Mouse (Mus musculus) frontal cortex, adult 2 months (tissue): Measurements from ENCODE around the gene Fbxo21. TPM values are rescaled to one million over a fixed set of nuclear protein-coding genes. Genes with fewer than 3 reads are reported as not detected.

Experiments used
- DNase-seq, 2 experiments: peaks; one replicate each; pipeline ENCODE4 v3.0.0; 2022; ENCODE audit warnings: low spot score in 1 of 2; ENCODE audit errors: extremely low spot score in 1 of 2
- polyA plus RNA-seq: library from polyadenylated mRNA; depleted of rRNA; stranded (reverse); fragments of >200 nt; gene quantifications from 2 replicates; pipeline ENCODE4 v1.2.3, GENCODE M21; 2012; rRNA removed

The Fbxo21 gene
- polyA plus RNA-seq, 1 experiment, result 105 TPM

- no peak for DNase-seq
Observed at GRCm38 (mm10) chr5:118039241-118039668, 62.7 kb downstream of the Fbxo21 start.

- no peak for DNase-seq
Observed at GRCm38 (mm10) chr5:118042599-118042998, 66.1 kb downstream of the Fbxo21 start.

- no peak for DNase-seq
Observed at GRCm38 (mm10) chr5:118043761-118044160, 67.2 kb downstream of the Fbxo21 start.

- no peak for DNase-seq
Observed at GRCm38 (mm10) chr5:118044907-118045306, 68.4 kb downstream of the Fbxo21 start.

- no peak for DNase-seq
Observed at GRCm38 (mm10) chr5:118045385-118045784, 68.9 kb downstream of the Fbxo21 start.

GRCm38 (mm10) chr5:118047091-118047757, 70.7 kb downstream of the Fbxo21 start:
- no peak for DNase-seq

- no peak for DNase-seq
Observed at GRCm38 (mm10) chr5:118048412-118048811, 71.9 kb downstream of the Fbxo21 start.

GRCm38 (mm10) chr5:118048928-118049327, 72.4 kb downstream of the Fbxo21 start:
- DNase-seq, result no peak

GRCm38 (mm10) chr5:118050743-118051142, 74.2 kb downstream of the Fbxo21 start:
- DNase-seq, result no peak

GRCm38 (mm10) chr5:118051981-118052662, 75.6 kb downstream of the Fbxo21 start:
- DNase-seq, result no peak

- DNase-seq, result no peak
Observed at GRCm38 (mm10) chr5:118053205-118053604, 76.7 kb downstream of the Fbxo21 start.

GRCm38 (mm10) chr5:118057508-118058111, 81.1 kb downstream of the Fbxo21 start:
- DNase-seq, result no peak

GRCm38 (mm10) chr5:118058858-118059257, 82.3 kb downstream of the Fbxo21 start:
- no peak for DNase-seq

- DNase-seq, result no peak
Observed at GRCm38 (mm10) chr5:118059646-118060045, 83.1 kb downstream of the Fbxo21 start.

Other genes with a start within 250 kb of the Fbxo21 start
- gene Nos1, start 195.7 kb upstream of the Fbxo21 start, polyA plus RNA-seq, result 14.6 and 17.0 TPM in 2 replicates
- 56.2 and 60.6 TPM in 2 replicates for gene Tesc, start 51.0 kb downstream of the Fbxo21 start, polyA plus RNA-seq
- gene Fbxw8, start 178.7 kb downstream of the Fbxo21 start, polyA plus RNA-seq, result 29.2 and 30.2 TPM in 2 replicates
- 17.0 and 22.1 TPM in 2 replicates for gene Hrk, start 187.9 kb downstream of the Fbxo21 start, polyA plus RNA-seq